Mouse (Mus musculus): ENCODE measurements around the gene Chp2. TPM values are rescaled to one million over a fixed set of nuclear protein-coding genes. Genes with fewer than 3 reads are reported as not detected.

Chp2 gene
- polyA plus RNA-seq, 1 experiment, result 197 TPM

DNA sequence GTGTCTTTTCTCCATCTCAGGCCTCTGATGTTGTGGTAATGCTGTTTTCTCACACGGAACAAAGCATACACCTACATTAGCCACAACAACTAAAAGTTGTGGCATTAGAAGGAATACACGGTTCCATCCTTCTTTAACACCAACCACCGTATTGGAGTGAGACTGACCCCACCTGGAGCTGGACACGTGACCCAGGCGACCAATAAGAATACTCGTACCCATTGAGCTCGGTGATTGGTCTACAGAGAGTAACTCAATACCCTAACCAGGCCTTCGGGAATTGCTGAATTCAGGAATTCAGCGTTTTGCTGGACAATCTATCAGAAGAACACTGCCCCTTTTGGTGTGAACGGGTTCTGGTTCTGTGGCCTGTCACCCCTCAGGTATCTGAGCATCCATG, 28.2 kb upstream of the Chp2 start:
- 69% methylated on average over 10 of the region's 10 CpGs for WGBS
- Histone ChIP-seq H3K4me1 (ENCODE audit: control insufficient read depth, insufficient read depth, insufficient read length, low read length) (no peaks in the 10 kb centered on the region), H3K27me3 (ENCODE audit: control insufficient read depth, insufficient read depth, low read length) (no peaks in the 10 kb centered on the region), H3K36me3 (ENCODE audit: control insufficient read depth, insufficient read depth, low read length) (no peaks in the 10 kb centered on the region), H3K27ac (ENCODE audit: insufficient read depth, low read depth, low read length) (no peak overlapping the region), H3K4me3 (ENCODE audit: low read depth, low read length) (no peak overlapping the region)
- TF ChIP-seq CTCF (IDR thresholded peaks at IDR 0.05; ENCODE audit: extremely low read depth, insufficient read length, insufficient replicate concordance, low read depth, low read length) (no peak), POLR2A (IDR thresholded peaks at IDR 0.05; ENCODE audit: low read depth, low read length) (no peak)

DNA sequence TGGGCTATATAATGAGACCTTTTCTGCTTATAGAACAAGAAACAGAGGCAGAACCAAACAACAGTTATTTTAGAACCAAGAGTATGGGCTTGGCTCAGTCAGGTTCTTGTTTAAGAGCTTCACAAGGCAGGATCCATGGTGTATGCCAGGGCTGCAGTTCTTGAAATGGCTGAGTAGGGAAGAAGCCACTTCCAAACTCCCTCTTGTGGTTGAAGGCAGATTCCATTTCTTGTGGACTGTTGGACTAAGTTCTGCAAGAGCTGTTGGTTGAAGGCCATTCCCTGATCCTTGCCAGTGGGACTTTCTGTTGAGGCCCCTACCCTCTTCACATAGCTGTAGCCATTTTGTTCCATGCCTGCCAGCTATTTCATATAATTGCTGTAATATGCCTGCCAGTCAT, 25.4 kb upstream of the Chp2 start:
- Histone ChIP-seq H3K27me3 (ENCODE audit: control insufficient read depth, insufficient read depth, low read length) (no peaks in the 10 kb centered on the region), H3K27ac (ENCODE audit: insufficient read depth, low read depth, low read length) (no peak overlapping the region), H3K4me3 (ENCODE audit: low read depth, low read length) (no peak overlapping the region), H3K36me3 (ENCODE audit: control insufficient read depth, insufficient read depth, low read length) (no peaks in the 10 kb centered on the region), H3K4me1 (ENCODE audit: control insufficient read depth, insufficient read depth, insufficient read length, low read length) (no peaks in the 10 kb centered on the region)
- TF ChIP-seq POLR2A (IDR thresholded peaks at IDR 0.05; ENCODE audit: low read depth, low read length) (no peak), CTCF (IDR thresholded peaks at IDR 0.05; ENCODE audit: extremely low read depth, insufficient read length, insufficient replicate concordance, low read depth, low read length) (no peak)

- Histone ChIP-seq H3K4me3 (ENCODE audit: low read depth, low read length) (peak overlapping the region; percentile 7; the same call in 1 of the 2 replicates), H3K4me1 (ENCODE audit: control insufficient read depth, insufficient read depth, insufficient read length, low read length) (no peaks in the 10 kb centered on the region), H3K36me3 (ENCODE audit: control insufficient read depth, insufficient read depth, low read length) (no peaks in the 10 kb centered on the region), H3K27ac (ENCODE audit: insufficient read depth, low read depth, low read length) (peak overlapping the region; percentile 34; the same call in 1 of the 2 replicates), H3K27me3 (ENCODE audit: control insufficient read depth, insufficient read depth, low read length) (no peaks in the 10 kb centered on the region)
- TF ChIP-seq CTCF (IDR thresholded peaks at IDR 0.05; ENCODE audit: extremely low read depth, insufficient read length, insufficient replicate concordance, low read depth, low read length), result no peak
- no peak for TF ChIP-seq POLR2A (IDR thresholded peaks at IDR 0.05; ENCODE audit: low read depth, low read length)
- 32% methylated on average over 9 of the region's 9 CpGs for WGBS
Measured at GRCm38 (mm10) chr7:122196771-122197170, 22.5 kb upstream of the Chp2 start.

GRCm38 (mm10) chr7:122197306-122197705, 22.0 kb upstream of the Chp2 start:
- Histone ChIP-seq H3K4me1 (ENCODE audit: control insufficient read depth, insufficient read depth, insufficient read length, low read length) (no peaks in the 10 kb centered on the region), H3K27me3 (ENCODE audit: control insufficient read depth, insufficient read depth, low read length) (no peaks in the 10 kb centered on the region), H3K4me3 (ENCODE audit: low read depth, low read length) (no peak overlapping the region), H3K27ac (ENCODE audit: insufficient read depth, low read depth, low read length) (0 out of 2 replicates have a peak overlapping the region, but pooled peaks have one; percentile 34), H3K36me3 (ENCODE audit: control insufficient read depth, insufficient read depth, low read length) (no peaks in the 10 kb centered on the region)
- TF ChIP-seq POLR2A (IDR thresholded peaks at IDR 0.05; ENCODE audit: low read depth, low read length) (no peak), CTCF (IDR thresholded peaks at IDR 0.05; ENCODE audit: extremely low read depth, insufficient read length, insufficient replicate concordance, low read depth, low read length) (0 out of 2 replicates have a peak, but pooled peaks have one; percentile 27)
- WGBS, result 22% methylated on average over 4 of the region's 4 CpGs

- WGBS, result 7% methylated on average over 5 of the region's 5 CpGs
Measured at GRCm38 (mm10) chr7:122199296-122199695, 20.0 kb upstream of the Chp2 start.

DNA sequence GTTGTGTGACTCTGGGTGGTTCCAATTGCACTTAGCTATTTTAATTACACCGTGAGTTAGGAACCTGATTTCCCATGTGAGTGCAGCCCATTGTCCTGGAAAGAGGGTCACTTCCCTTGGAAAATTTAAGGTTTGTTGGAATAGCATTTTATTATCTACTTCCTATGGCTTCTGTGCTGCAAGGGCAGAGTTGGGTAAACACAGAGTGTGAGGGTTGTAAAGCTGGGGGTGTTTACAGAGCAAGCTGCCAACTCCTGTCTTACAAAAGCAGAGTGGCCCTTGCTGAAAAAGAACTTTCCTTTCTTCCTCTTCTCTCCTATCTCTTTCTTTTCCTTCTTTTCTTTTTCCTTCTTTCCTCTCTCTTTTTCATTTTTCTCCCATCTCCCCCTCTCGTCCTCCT, 15.4 kb upstream of the Chp2 start:
- Histone ChIP-seq H3K36me3 (ENCODE audit: control insufficient read depth, insufficient read depth, low read length) (no peaks in the 10 kb centered on the region), H3K4me3 (ENCODE audit: low read depth, low read length) (no peak overlapping the region), H3K27me3 (ENCODE audit: control insufficient read depth, insufficient read depth, low read length) (no peaks in the 10 kb centered on the region), H3K4me1 (ENCODE audit: control insufficient read depth, insufficient read depth, insufficient read length, low read length) (peaks cover 4% of the 10 kb centered on the region; the same call in 1 of the 2 replicates), H3K27ac (ENCODE audit: insufficient read depth, low read depth, low read length) (no peak overlapping the region)
- 23% methylated on average over 2 of the region's 2 CpGs for WGBS
- TF ChIP-seq CTCF (IDR thresholded peaks at IDR 0.05; ENCODE audit: extremely low read depth, insufficient read length, insufficient replicate concordance, low read depth, low read length) (no peak), POLR2A (IDR thresholded peaks at IDR 0.05; ENCODE audit: low read depth, low read length) (no peak)

More at GRCm38 (mm10) chr7:122199296-122199695, 20.0 kb upstream of the Chp2 start:
- no peaks in the 10 kb centered on the region for H3K36me3 ChIP-seq (ENCODE audit: control insufficient read depth, insufficient read depth, low read length)
- H3K27ac ChIP-seq (ENCODE audit: insufficient read depth, low read depth, low read length), result no peak overlapping the region
- H3K27me3 ChIP-seq (ENCODE audit: control insufficient read depth, insufficient read depth, low read length), result no peaks in the 10 kb centered on the region
- no peak overlapping the region for H3K4me3 ChIP-seq (ENCODE audit: low read depth, low read length)
- TF ChIP-seq CTCF (IDR thresholded peaks at IDR 0.05; ENCODE audit: extremely low read depth, insufficient read length, insufficient replicate concordance, low read depth, low read length) (no peak), POLR2A (IDR thresholded peaks at IDR 0.05; ENCODE audit: low read depth, low read length) (no peak)
- no peaks in the 10 kb centered on the region for H3K4me1 ChIP-seq (ENCODE audit: control insufficient read depth, insufficient read depth, insufficient read length, low read length)

DNA sequence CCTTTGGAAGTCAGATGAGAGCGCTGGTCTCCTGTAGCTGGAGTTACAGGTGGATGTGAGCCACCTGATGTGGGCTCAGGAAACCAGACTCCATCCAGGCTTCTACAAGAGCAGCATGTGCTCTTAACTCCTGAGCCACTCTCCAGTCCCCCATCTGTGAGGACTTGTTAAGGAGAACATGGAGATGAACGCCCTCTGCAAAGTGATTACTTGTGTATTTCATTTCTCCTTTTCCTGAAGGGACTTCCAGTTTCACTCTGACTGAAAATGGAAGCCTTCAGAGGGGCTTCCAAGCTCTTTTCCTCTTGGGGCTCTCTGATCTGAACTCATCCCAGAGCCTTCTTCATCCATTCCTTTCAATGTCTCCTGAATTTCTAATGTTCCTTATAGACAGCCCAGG, 13.2 kb upstream of the Chp2 start:
- H3K4me1 ChIP-seq (ENCODE audit: control insufficient read depth, insufficient read depth, insufficient read length, low read length), result peaks cover 9% of the 10 kb centered on the region; the same call in 1 of the 2 replicates
- no peak overlapping the region for H3K4me3 ChIP-seq (ENCODE audit: low read depth, low read length)
- no peaks in the 10 kb centered on the region for H3K27me3 ChIP-seq (ENCODE audit: control insufficient read depth, insufficient read depth, low read length)
- 89% methylated on average over 2 of the region's 2 CpGs for WGBS
- no peaks in the 10 kb centered on the region for H3K36me3 ChIP-seq (ENCODE audit: control insufficient read depth, insufficient read depth, low read length)
- no peak for TF ChIP-seq CTCF (IDR thresholded peaks at IDR 0.05; ENCODE audit: extremely low read depth, insufficient read length, insufficient replicate concordance, low read depth, low read length)
- no peak for TF ChIP-seq POLR2A (IDR thresholded peaks at IDR 0.05; ENCODE audit: low read depth, low read length)
- no peak overlapping the region for H3K27ac ChIP-seq (ENCODE audit: insufficient read depth, low read depth, low read length)
